Mouse (Mus musculus) liver, adult 2 months (tissue): ENCODE data around the gene Trappc3. TPM values are rescaled to one million over a fixed set of nuclear protein-coding genes. Genes with fewer than 3 reads are reported as not detected.

ENCODE experiments used
- DNase-seq: peaks from one replicate; pipeline ENCODE4 v3.0.0-alpha.2; 2011; ENCODE audit warnings: low read depth, low spot score; ENCODE audit errors: extremely low read depth
- H3K27ac ChIP-seq: fragments of 200-500 bp; replicated peaks from 2 replicates; pipeline ENCODE4 v1.5.1; 2012; ENCODE audit warnings: low read depth, mild to moderate bottlenecking, control low read depth, inconsistent platforms, low read length; ENCODE audit not compliant: insufficient read depth
- H3K27me3 ChIP-seq: fragments of 200-500 bp; 2 replicates; pipeline ENCODE4 v1.6.1; 2012; ENCODE audit warnings: mild to moderate bottlenecking, moderate library complexity, low read length, inconsistent platforms; ENCODE audit not compliant: control insufficient read depth, insufficient read depth
- H3K36me3 ChIP-seq: fragments of 200-500 bp; 2 replicates; pipeline ENCODE4 v1.6.1; 2012; ENCODE audit warnings: low read length, inconsistent platforms; ENCODE audit not compliant: control insufficient read depth, insufficient read depth
- H3K4me1 ChIP-seq: fragments of 200-500 bp; 2 replicates; pipeline ENCODE4 v1.6.1; 2011; ENCODE audit warnings: low read length; ENCODE audit not compliant: control insufficient read depth, insufficient read depth
- H3K4me3 ChIP-seq: fragments of 200-500 bp; 2 replicates; pipeline ENCODE4 v1.5.1; 2011; ENCODE audit warnings: low read depth, mild to moderate bottlenecking, control low read depth, low read length, moderate library complexity; ENCODE audit not compliant: insufficient read depth
- H3K79me2 ChIP-seq: fragments of 200-500 bp; 2 replicates; pipeline ENCODE4 v1.6.1; 2012; ENCODE audit warnings: inconsistent platforms, mild to moderate bottlenecking, low read length, moderate library complexity; ENCODE audit not compliant: control insufficient read depth, insufficient read depth
- H3K9ac ChIP-seq: fragments of 200-500 bp; 2 replicates; pipeline ENCODE4 v1.6.1; 2012; ENCODE audit warnings: low read depth, mild to moderate bottlenecking, control low read depth, inconsistent platforms, low read length
- CTCF ChIP-seq: fragments of 200-500 bp; IDR thresholded peaks from 2 replicates; pipeline ENCODE4 v1.5.1; 2011; ENCODE audit warnings: low read depth, low read length, control low read depth
- POLR2A ChIP-seq: fragments of 200-500 bp; IDR thresholded peaks from 2 replicates; pipeline ENCODE4 v1.6.1; 2011; ENCODE audit warnings: low read length, control low read depth; ENCODE audit not compliant: insufficient read depth; ENCODE audit errors: extremely low read depth
- WGBS: fragments of 180-500 bp; shearing (Covaris S2); methylation state at CpG from one replicate; pipeline ENCODE4 v1.1.7; 2018; 5-methylcytosine and 5-hydroxymethylcytosine counted together
- polyA plus RNA-seq: library from polyadenylated mRNA; depleted of rRNA; stranded (reverse); fragments of >200 nt; gene quantifications from 2 replicates; pipeline ENCODE4 v1.2.3, GENCODE M21; 2012; rRNA removed
- total RNA-seq: library from RNA; depleted of rRNA; stranded (reverse); fragments of >200 nt; gene quantifications from 2 replicates; pipeline ENCODE4 v1.2.3, GENCODE M21; 2014; rRNA removed

Gene Trappc3
- total and polyA plus RNA-seq, 2 experiments = 24.1 to 45.8 TPM

- no peak for DNase-seq
- WGBS = 94% methylated on average over 13 of the region's 13 CpGs
- no peaks in the 10 kb centered on the region for H3K36me3 ChIP-seq
- H3K79me2 ChIP-seq = peaks cover 8% of the 10 kb centered on the region
- no peak overlapping the region for H3K4me3 ChIP-seq
- TF ChIP-seq POLR2A = no peak
- no peak for TF ChIP-seq CTCF
- no peak overlapping the region for H3K27ac ChIP-seq
- H3K4me1 ChIP-seq = peaks cover 6% of the 10 kb centered on the region
- H3K9ac ChIP-seq = no peak overlapping the region
- no peaks in the 10 kb centered on the region for H3K27me3 ChIP-seq
These were observed 60.5 kb downstream of the Trappc3 start for GRCm38 (mm10) chr4:126322646-126323045.

GRCm38 (mm10) chr4:126324861-126325260, 62.7 kb downstream of the Trappc3 start:
- H3K36me3 ChIP-seq = no peaks in the 10 kb centered on the region
- no peaks in the 10 kb centered on the region for H3K27me3 ChIP-seq
- peaks cover 8% of the 10 kb centered on the region for H3K79me2 ChIP-seq
- no peak overlapping the region for H3K4me3 ChIP-seq
- H3K27ac ChIP-seq = no peak overlapping the region
- H3K4me1 ChIP-seq = peaks cover 5% of the 10 kb centered on the region
- TF ChIP-seq CTCF (no peak), POLR2A (no peak)
- 75% methylated on average over 13 of the region's 13 CpGs for WGBS
- H3K9ac ChIP-seq = no peak overlapping the region
- no peak for DNase-seq

- 29% methylated on average over 23 of the region's 23 CpGs for WGBS
- Histone ChIP-seq H3K79me2 (peaks cover 8% of the 10 kb centered on the region), H3K36me3 (no peaks in the 10 kb centered on the region), H3K4me1 (peaks cover 3% of the 10 kb centered on the region), H3K27ac (no peak within 1 kb of the TSS), H3K9ac (no peak within 1 kb of the TSS), H3K4me3 (no peak within 1 kb of the TSS), H3K27me3 (no peaks in the 10 kb centered on the region)
- DNase-seq = no peak
- no peak for TF ChIP-seq CTCF
- TF ChIP-seq POLR2A = no peak
These were observed 63.2 kb downstream of the Trappc3 start, which contains the start of gene Tekt2 for GRCm38 (mm10) chr4:126325281-126325861. Tekt2 (minus strand) TSS chr4:126325688.

Other genes with a start within 250 kb of the Trappc3 start
- gene Csf3r, start 237.8 kb upstream of the Trappc3 start, total RNA-seq = 0.37 and 0.94 TPM in 2 replicates
- 1.4 and 2.9 TPM in 2 replicates for gene Csf3r, start 237.8 kb upstream of the Trappc3 start, polyA plus RNA-seq
- 31.0 and 31.8 TPM in 2 replicates for gene Mrps15, start 215.4 kb upstream of the Trappc3 start, total RNA-seq
- 31.0 and 35.7 TPM in 2 replicates for gene Mrps15, start 215.4 kb upstream of the Trappc3 start, polyA plus RNA-seq
- gene Oscp1, start 203.8 kb upstream of the Trappc3 start, total RNA-seq = 0.37 and 0.74 TPM in 2 replicates
- gene Oscp1, start 203.8 kb upstream of the Trappc3 start, polyA plus RNA-seq = 0.20 TPM in 1 of 2 replicates, not detected in the other
- 20.0 and 30.0 TPM in 2 replicates for gene Lsm10, start 165.7 kb upstream of the Trappc3 start, total RNA-seq
- 28.4 TPM in 2 replicates for gene Lsm10, start 165.7 kb upstream of the Trappc3 start, polyA plus RNA-seq
- gene Stk40, start 158.4 kb upstream of the Trappc3 start, total RNA-seq = 6.5 and 10.8 TPM in 2 replicates
- 22.5 and 22.9 TPM in 2 replicates for gene Stk40, start 158.4 kb upstream of the Trappc3 start, polyA plus RNA-seq
- 8.0 and 9.5 TPM in 2 replicates for gene Eva1b, start 114.6 kb upstream of the Trappc3 start, total RNA-seq
- gene Eva1b, start 114.6 kb upstream of the Trappc3 start, polyA plus RNA-seq = 15.8 and 18.1 TPM in 2 replicates
- 0.54 and 0.65 TPM in 2 replicates for gene Sh3d21, start 98.8 kb upstream of the Trappc3 start, total RNA-seq
- gene Sh3d21, start 98.8 kb upstream of the Trappc3 start, polyA plus RNA-seq = 0.26 and 0.55 TPM in 2 replicates
- gene Thrap3, start 59.6 kb upstream of the Trappc3 start, total RNA-seq = 74.3 and 78.6 TPM in 2 replicates
- gene Thrap3, start 59.6 kb upstream of the Trappc3 start, polyA plus RNA-seq = 25.6 and 29.1 TPM in 2 replicates
- 7.5 and 8.2 TPM in 2 replicates for gene Map7d1, start 6.0 kb upstream of the Trappc3 start, total RNA-seq
- gene Map7d1, start 6.0 kb upstream of the Trappc3 start, polyA plus RNA-seq = 18.5 and 19.1 TPM in 2 replicates
- gene Col8a2, start 24.5 kb downstream of the Trappc3 start, total RNA-seq = 0.07 and 0.09 TPM in 2 replicates
- gene Col8a2, start 24.5 kb downstream of the Trappc3 start, polyA plus RNA-seq = 0.10 and 0.17 TPM in 2 replicates
- 12.1 and 13.2 TPM in 2 replicates for gene Adprhl2, start 59.4 kb downstream of the Trappc3 start, total RNA-seq
- gene Adprhl2, start 59.4 kb downstream of the Trappc3 start, polyA plus RNA-seq = 24.4 and 27.6 TPM in 2 replicates
- 0.20 and 0.37 TPM in 2 replicates for gene Tekt2, start 63.4 kb downstream of the Trappc3 start, total RNA-seq
- gene Tekt2, start 63.4 kb downstream of the Trappc3 start, polyA plus RNA-seq = 0.20 and 0.43 TPM in 2 replicates
- gene Ago3, start 167.2 kb downstream of the Trappc3 start, total RNA-seq = 8.6 and 14.3 TPM in 2 replicates
- 4.9 and 5.1 TPM in 2 replicates for gene Ago3, start 167.2 kb downstream of the Trappc3 start, polyA plus RNA-seq
- gene Ago1, start 206.3 kb downstream of the Trappc3 start, total RNA-seq = 6.5 and 9.8 TPM in 2 replicates
- 9.7 and 9.8 TPM in 2 replicates for gene Ago1, start 206.3 kb downstream of the Trappc3 start, polyA plus RNA-seq